In the genomic region with DNA sequence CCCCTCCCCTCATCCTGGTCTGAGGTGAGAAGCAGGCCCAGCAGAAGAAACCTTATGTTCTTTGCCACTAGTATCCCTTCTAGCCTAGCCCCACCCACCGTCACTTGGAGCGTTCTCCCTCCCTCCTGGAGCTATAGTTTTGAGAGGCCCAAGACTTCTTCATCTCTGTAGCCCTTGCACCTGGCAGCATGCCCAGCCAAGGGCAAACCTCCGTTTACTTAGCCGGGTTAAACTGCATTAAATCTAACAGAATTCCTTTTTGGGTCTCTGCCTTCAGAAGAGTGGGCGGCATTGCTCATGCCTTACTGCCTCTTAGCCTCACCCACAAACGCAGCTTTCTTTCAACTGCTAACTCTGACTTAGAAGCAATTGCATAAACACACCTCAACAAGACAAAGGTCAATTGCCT, we compare ENCODE assay signal across 10 mouse cellular contexts.
A peak's percentile ranks its signal among the peaks of the same experiment; 100 is the strongest.
DNase-seq lines count a peak whose midpoint lies in the region; ATAC-seq and TF ChIP-seq lines count a peak whose summit lies in the region.
"Had no signal": no experiment of that assay in that cellular context is flagged by ENCODE, and none has a peak within 500 bp of the region (broad histone marks: within the 10 kb centered on the region; RNA-seq: fewer than 3 reads in every experiment).

No protein-coding gene starts in this region.

- WGBS in lung, adult 2 months, result 34% methylated on average over 6 of the region's 6 CpGs
- WGBS in intestine, embryonic 14.5 days, result 15% methylated on average over 6 of the region's 6 CpGs
- 13% methylated on average over 6 of the region's 6 CpGs for WGBS in stomach, embryonic 15.5 days
- WGBS in hindbrain, embryonic 14.5 days, result 44% methylated on average over 6 of the region's 6 CpGs

- no peaks in the 10 kb centered on the region for H3K27me3 ChIP-seq in intestine, embryonic 14.5 days (replicated peaks; ENCODE audit: control insufficient read depth, insufficient read depth, low read length)
- H3K27me3 ChIP-seq in stomach, embryonic 15.5 days (replicated peaks), result no peaks in the 10 kb centered on the region
- H3K27me3 ChIP-seq in hindbrain, embryonic 14.5 days (ENCODE audit: control insufficient read depth, insufficient read depth, low read length), result no peaks in the 10 kb centered on the region

- no peak for TF ChIP-seq POLR2A in lung, adult 2 months (IDR thresholded peaks at IDR 0.05; ENCODE audit: borderline replicate concordance, extremely low read depth, low read depth, low read length)

- H3K4me2 ChIP-seq in intestine, embryonic 14.5 days (ENCODE audit: low read length), result no peak overlapping the region
- H3K4me2 ChIP-seq in stomach, embryonic 15.5 days, result no peak overlapping the region
- H3K4me2 ChIP-seq in hindbrain, embryonic 14.5 days (replicated peaks), result no peak overlapping the region

- peak; percentile 77 for ATAC-seq in intestine, embryonic 14.5 days (replicated peaks; ENCODE audit: low FRiP score, low TSS enrichment, low read depth)
- peak; percentile 89 for ATAC-seq in stomach, embryonic 15.5 days (ENCODE audit: insufficient read depth, low FRiP score, low read depth)
- ATAC-seq in granulocyte monocyte progenitor cell, adult 5-6 weeks (replicated peaks; ENCODE audit: poor library complexity, severe bottlenecking), result no peak
- no peak for ATAC-seq in hindbrain, embryonic 14.5 days (ENCODE audit: low FRiP score)

- H3K9ac ChIP-seq in intestine, embryonic 14.5 days (ENCODE audit: low read length), result no peak overlapping the region
- H3K9ac ChIP-seq in stomach, embryonic 15.5 days, result no peak overlapping the region
- no peak overlapping the region for H3K9ac ChIP-seq in hindbrain, embryonic 14.5 days

- peak; percentile 11 to 47 for DNase-seq in lung, adult 18-20 months
- DNase-seq in lung, adult 2 months, result no peak
- DNase-seq in intestine, embryonic 14.5 days (ENCODE audit: low spot score), result peak; percentile 60
- peak; percentile 33 to 45 for DNase-seq in kidney, postnatal 36 days
- no peak for DNase-seq in cerebellum, adult 9-10 months
- no peak for DNase-seq in hindbrain, embryonic 14.5 days (ENCODE audit: low spot score)
- DNase-seq: right cerebral cortex, postnatal 14 days; thymus, postnatal 36 days had no signal

- H3K27ac ChIP-seq in intestine, embryonic 14.5 days (ENCODE audit: low read depth), result peak overlapping the region; percentile 16
- H3K27ac ChIP-seq in stomach, embryonic 15.5 days, result peak overlapping the region; percentile 68
- no peak overlapping the region for H3K27ac ChIP-seq in hindbrain, embryonic 14.5 days

- H3K36me3 ChIP-seq in intestine, embryonic 14.5 days (ENCODE audit: control insufficient read depth, insufficient read depth, low read length), result no peaks in the 10 kb centered on the region
- no peaks in the 10 kb centered on the region for H3K36me3 ChIP-seq in stomach, embryonic 15.5 days
- no peaks in the 10 kb centered on the region for H3K36me3 ChIP-seq in hindbrain, embryonic 14.5 days (replicated peaks; ENCODE audit: control insufficient read depth, insufficient read depth)

- no peak overlapping the region for H3K4me3 ChIP-seq in lung, adult 2 months (replicated peaks; ENCODE audit: extremely low read depth, low read depth, low read length)
- H3K4me3 ChIP-seq in intestine, embryonic 14.5 days (ENCODE audit: low read depth, low read length), result no peak overlapping the region
- no peak overlapping the region for H3K4me3 ChIP-seq in stomach, embryonic 15.5 days (replicated peaks)
- H3K4me3 ChIP-seq in hindbrain, embryonic 14.5 days (replicated peaks; ENCODE audit: low read length), result no peak overlapping the region

- no peak for TF ChIP-seq CTCF in lung, adult 2 months (IDR thresholded peaks at IDR 0.05; ENCODE audit: insufficient read depth, low read length)

- no peaks in the 10 kb centered on the region for H3K4me1 ChIP-seq in lung, adult 2 months (ENCODE audit: control insufficient read depth, insufficient read depth, low read length)
- 0 out of 2 replicates have a peak, but pooled peaks cover 6% of the 10 kb centered on the region for H3K4me1 ChIP-seq in intestine, embryonic 14.5 days (replicated peaks; ENCODE audit: control insufficient read depth, insufficient read depth, low read length)
- no peaks in the 10 kb centered on the region for H3K4me1 ChIP-seq in stomach, embryonic 15.5 days
- H3K4me1 ChIP-seq in hindbrain, embryonic 14.5 days (replicated peaks; ENCODE audit: control insufficient read depth, insufficient read depth, low read length), result no peaks in the 10 kb centered on the region

- H3K9me3 ChIP-seq in intestine, embryonic 14.5 days (ENCODE audit: control insufficient read depth, low read length), result no peaks in the 10 kb centered on the region
- no peaks in the 10 kb centered on the region for H3K9me3 ChIP-seq in stomach, embryonic 15.5 days
- H3K9me3 ChIP-seq in hindbrain, embryonic 14.5 days (ENCODE audit: control insufficient read depth, low read length), result 0 out of 2 replicates have a peak, but pooled peaks cover 4% of the 10 kb centered on the region

Comparison
In these comparisons a context has a peak if more than half of its experiments do, and no peak if none do; other contexts are left out.
1. DNase-seq: peak in lung, adult 18-20 months (2 of 2), intestine, embryonic 14.5 days (single experiment) and kidney, postnatal 36 days (2 of 2); none in lung, adult 2 months (single experiment), cerebellum, adult 9-10 months (single experiment) and hindbrain, embryonic 14.5 days (single experiment).
2. ATAC-seq: peak in intestine, embryonic 14.5 days (single experiment) and stomach, embryonic 15.5 days (single experiment); none in granulocyte monocyte progenitor cell, adult 5-6 weeks (single experiment) and hindbrain, embryonic 14.5 days (single experiment).